Mouse (Mus musculus) effector memory CD4-positive, alpha-beta T cell, adult 5 months (primary cell): ENCODE measurements around the gene Ramp1. TPM values are rescaled to one million over a fixed set of nuclear protein-coding genes. Genes with fewer than 3 reads are reported as not detected.

ENCODE experiments used
- polyA plus RNA-seq: library from polyadenylated mRNA; unstranded; fragments of 100-300 nt; shearing (Covaris generic); gene quantifications from one replicate; pipeline ENCODE4 v1.2.1, GENCODE M21; 2017

Gene Ramp1
- 10.5 TPM for polyA plus RNA-seq

GRCm38 (mm10) chr1:91179533-91180173 lies at the start of gene Ramp1:
TSS of gene Ramp1 (plus strand) at chr1:91179822.

GRCm38 (mm10) chr1:91144813-91145212 lies 34.8 kb upstream of the Ramp1 start, which contains the start of gene Rbm44:
TSS of gene Rbm44 (plus strand) at chr1:91145089.

GRCm38 (mm10) chr1:91249564-91250414 lies 70.2 kb downstream of the Ramp1 start, which contains the start of gene Ube2f:
TSS of gene Ube2f (plus strand) at chr1:91250304.

Other genes with a start within 250 kb of the Ramp1 start
- gene Prlh, start 226.7 kb upstream of the Ramp1 start, polyA plus RNA-seq, result not detected
- not detected for gene Rab17, start 210.2 kb upstream of the Ramp1 start, polyA plus RNA-seq
- gene Lrrfip1, start 181.1 kb upstream of the Ramp1 start, polyA plus RNA-seq, result 270 TPM
- gene Rbm44, start 34.7 kb upstream of the Ramp1 start, polyA plus RNA-seq, result 0.20 TPM
- 53.2 TPM for gene Ube2f, start 70.5 kb downstream of the Ramp1 start, polyA plus RNA-seq
- gene Scly, start 118.5 kb downstream of the Ramp1 start, polyA plus RNA-seq, result 20.5 TPM
- gene Espnl, start 142.3 kb downstream of the Ramp1 start, polyA plus RNA-seq, result not detected
- not detected for gene Klhl30, start 171.2 kb downstream of the Ramp1 start, polyA plus RNA-seq
- not detected for gene Erfe, start 186.6 kb downstream of the Ramp1 start, polyA plus RNA-seq
- gene Ilkap, start 219.0 kb downstream of the Ramp1 start, polyA plus RNA-seq, result 90.1 TPM
- 14.9 TPM for gene Hes6, start 234.2 kb downstream of the Ramp1 start, polyA plus RNA-seq